Mouse (Mus musculus) midbrain, postnatal 0 days (tissue): ENCODE measurements around the gene Ms4a6c. TPM values are rescaled to one million over a fixed set of nuclear protein-coding genes. Genes with fewer than 3 reads are reported as not detected.

Source experiments
- ATAC-seq: fragments of 200-750 bp; cut with Nextera tagmentation; 2 replicates; pipeline ENCODE4 v1.8.0; 2017; ENCODE audit warnings: moderate number of reproducible peaks, mild to moderate bottlenecking, moderate TSS enrichment, moderate library complexity; ENCODE audit not compliant: low FRiP score
- DNase-seq: peaks from one replicate; pipeline ENCODE4 v3.0.0-alpha.2; 2015; ENCODE audit warnings: low spot score
- H3K27ac ChIP-seq: fragments of 300-500 bp; sonication (generic); 2 replicates; pipeline ENCODE4 v1.5.1; 2014; ENCODE audit warnings: low read depth, mild to moderate bottlenecking, low read length, mixed read lengths
- H3K27me3 ChIP-seq: fragments of 300-500 bp; sonication (generic); 2 replicates; pipeline ENCODE4 v1.6.1; 2014; ENCODE audit warnings: low read length, control low read depth, mixed read lengths; ENCODE audit not compliant: insufficient read depth
- H3K36me3 ChIP-seq: fragments of 300-500 bp; sonication (generic); 2 replicates; pipeline ENCODE4 v1.6.1; 2014; ENCODE audit warnings: low read length, control low read depth, mixed read lengths; ENCODE audit not compliant: insufficient read depth
- H3K4me1 ChIP-seq: fragments of 300-500 bp; sonication (generic); 2 replicates; pipeline ENCODE4 v1.6.1; 2014; ENCODE audit warnings: mild to moderate bottlenecking, control low read depth, antibody characterized with exemption, low read length, mixed read lengths; ENCODE audit not compliant: insufficient read depth
- H3K4me2 ChIP-seq: fragments of 300-500 bp; sonication (generic); 2 replicates; pipeline ENCODE4 v1.6.1; 2014; ENCODE audit warnings: low read depth, mild to moderate bottlenecking, low read length, mixed read lengths; ENCODE audit not compliant: poor library complexity, severe bottlenecking
- H3K4me3 ChIP-seq: fragments of 300-500 bp; sonication (generic); 2 replicates; pipeline ENCODE4 v1.5.1; 2014; ENCODE audit warnings: low read depth, mild to moderate bottlenecking, low read length, moderate library complexity
- H3K9ac ChIP-seq: fragments of 300-500 bp; sonication (generic); replicated peaks from 2 replicates; pipeline ENCODE4 v1.6.1; 2014; ENCODE audit warnings: mild to moderate bottlenecking, low read length, moderate library complexity, mixed read lengths; ENCODE audit not compliant: poor library complexity, severe bottlenecking
- H3K9me3 ChIP-seq: fragments of 300-500 bp; sonication (generic); 2 replicates; pipeline ENCODE4 v1.6.1; 2016; ENCODE audit warnings: low read length, control low read depth
- CTCF ChIP-seq: IDR thresholded peaks from 2 replicates; pipeline ENCODE4 v1.5.1; 2016; ENCODE audit warnings: antibody characterized with exemption, mild to moderate bottlenecking
- WGBS: fragments of 180-500 bp; shearing (Covaris S2); extraction: QIAGEN DNeasy Blood & Tissue Kit; methylation state at CpG from one replicate; pipeline ENCODE4 v1.1.7; 2014; 5-methylcytosine and 5-hydroxymethylcytosine counted together
- polyA plus RNA-seq: library from polyadenylated mRNA; unstranded; fragments of >200 nt; fragmentation: Nextera tagmentation; extraction: Ambion mirVana; gene quantifications from 2 replicates; pipeline ENCODE4 v1.2.1, GENCODE M21; 2015
- total RNA-seq: library from RNA; depleted of rRNA; stranded (reverse); fragments of >200 nt; gene quantifications from 2 replicates; pipeline ENCODE4 v1.2.3, GENCODE M21; 2014; rRNA removed

The Ms4a6c gene
- total and polyA plus RNA-seq, 2 experiments from 2014 or later, result 2.1 to 4.0 TPM

- WGBS, result 88% methylated on average over 3 of the region's 3 CpGs
- Histone ChIP-seq H3K9ac (no peak overlapping the region), H3K36me3 (no peaks in the 10 kb centered on the region), H3K4me1 (no peaks in the 10 kb centered on the region), H3K9me3 (no peaks in the 10 kb centered on the region), H3K27ac (no peak overlapping the region), H3K4me2 (no peak overlapping the region), H3K27me3 (no peaks in the 10 kb centered on the region), H3K4me3 (no peak overlapping the region)
- no peak for TF ChIP-seq CTCF
- ATAC-seq (no peak), DNase-seq (no peak)
Observed at GRCm38 (mm10) chr19:11520146-11520545, 51.0 kb downstream of the Ms4a6c start.

Other genes starting within 250 kb of the Ms4a6c start
- not detected in 2 replicates for gene Ms4a12, start 236.9 kb upstream of the Ms4a6c start, total RNA-seq
- gene Ms4a12, start 236.9 kb upstream of the Ms4a6c start, polyA plus RNA-seq, result not detected in 2 replicates
- not detected in 2 replicates for gene Ms4a1, start 203.1 kb upstream of the Ms4a6c start, total RNA-seq
- 0.07 TPM in 1 of 2 replicates, not detected in the other for gene Ms4a1, start 203.1 kb upstream of the Ms4a6c start, polyA plus RNA-seq
- not detected in 2 replicates for gene Ms4a5, start 185.5 kb upstream of the Ms4a6c start, total RNA-seq
- gene Ms4a5, start 185.5 kb upstream of the Ms4a6c start, polyA plus RNA-seq, result not detected in 2 replicates
- 0.11 TPM in 1 of 2 replicates, not detected in the other for gene Ms4a14, start 154.9 kb upstream of the Ms4a6c start, total RNA-seq
- gene Ms4a14, start 154.9 kb upstream of the Ms4a6c start, polyA plus RNA-seq, result 0.06 TPM in 1 of 2 replicates, not detected in the other
- gene Ms4a7, start 133.2 kb upstream of the Ms4a6c start, total RNA-seq, result 0.16 and 2.1 TPM in 2 replicates
- 1.9 and 2.5 TPM in 2 replicates for gene Ms4a7, start 133.2 kb upstream of the Ms4a6c start, polyA plus RNA-seq
- gene Ms4a4a, start 93.8 kb upstream of the Ms4a6c start, total RNA-seq, result 0.22 and 1.3 TPM in 2 replicates
- gene Ms4a4a, start 93.8 kb upstream of the Ms4a6c start, polyA plus RNA-seq, result 1.3 and 1.9 TPM in 2 replicates
- gene Ms4a4c, start 64.6 kb upstream of the Ms4a6c start, total RNA-seq, result 0.47 TPM in 1 of 2 replicates, not detected in the other
- 0.20 TPM in 1 of 2 replicates, not detected in the other for gene Ms4a4c, start 64.6 kb upstream of the Ms4a6c start, polyA plus RNA-seq
- gene Ms4a4b, start 25.8 kb upstream of the Ms4a6c start, total RNA-seq, result not detected in 2 replicates
- not detected in 2 replicates for gene Ms4a4b, start 25.8 kb upstream of the Ms4a6c start, polyA plus RNA-seq
- not detected in 2 replicates for gene Gm8369, start 16.6 kb downstream of the Ms4a6c start, total RNA-seq
- gene Gm8369, start 16.6 kb downstream of the Ms4a6c start, polyA plus RNA-seq, result not detected in 2 replicates
- gene Ms4a6b, start 47.1 kb downstream of the Ms4a6c start, total RNA-seq, result 2.7 and 3.0 TPM in 2 replicates
- 2.0 TPM in 2 replicates for gene Ms4a6b, start 47.1 kb downstream of the Ms4a6c start, polyA plus RNA-seq
- not detected in 2 replicates for gene Ms4a4d, start 67.4 kb downstream of the Ms4a6c start, total RNA-seq
- not detected in 2 replicates for gene Ms4a4d, start 67.4 kb downstream of the Ms4a6c start, polyA plus RNA-seq
- 1.3 and 2.0 TPM in 2 replicates for gene Ms4a6d, start 135.5 kb downstream of the Ms4a6c start, total RNA-seq
- gene Ms4a6d, start 135.5 kb downstream of the Ms4a6c start, polyA plus RNA-seq, result 1.8 and 2.7 TPM in 2 replicates
- not detected in 2 replicates for gene Ms4a2, start 154.4 kb downstream of the Ms4a6c start, total RNA-seq
- 0.09 and 0.15 TPM in 2 replicates for gene Ms4a2, start 154.4 kb downstream of the Ms4a6c start, polyA plus RNA-seq
- gene Ms4a3, start 171.5 kb downstream of the Ms4a6c start, total RNA-seq, result not detected in 2 replicates
- not detected in 2 replicates for gene Ms4a3, start 171.5 kb downstream of the Ms4a6c start, polyA plus RNA-seq
- not detected in 2 replicates for gene Oosp2, start 191.2 kb downstream of the Ms4a6c start, total RNA-seq
- not detected in 2 replicates for gene Oosp2, start 191.2 kb downstream of the Ms4a6c start, polyA plus RNA-seq
- not detected in 2 replicates for gene Oosp1, start 221.8 kb downstream of the Ms4a6c start, total RNA-seq
- gene Oosp1, start 221.8 kb downstream of the Ms4a6c start, polyA plus RNA-seq, result not detected in 2 replicates
- not detected in 2 replicates for gene Oosp3, start 227.7 kb downstream of the Ms4a6c start, total RNA-seq
- gene Oosp3, start 227.7 kb downstream of the Ms4a6c start, polyA plus RNA-seq, result not detected in 2 replicates